Mouse (Mus musculus) midbrain, postnatal 0 days (tissue): Measurements from ENCODE around the gene Scrn3. TPM values are rescaled to one million over a fixed set of nuclear protein-coding genes. Genes with fewer than 3 reads are reported as not detected.

Source experiments
- ATAC-seq: fragments of 200-750 bp; cut with Nextera tagmentation; 2 replicates; pipeline ENCODE4 v1.8.0; 2017; ENCODE audit warnings: moderate number of reproducible peaks, mild to moderate bottlenecking, moderate TSS enrichment, moderate library complexity; ENCODE audit not compliant: low FRiP score
- DNase-seq: peaks from one replicate; pipeline ENCODE4 v3.0.0-alpha.2; 2015; ENCODE audit warnings: low spot score
- H3K27ac ChIP-seq: fragments of 300-500 bp; sonication (generic); 2 replicates; pipeline ENCODE4 v1.5.1; 2014; ENCODE audit warnings: low read depth, mild to moderate bottlenecking, low read length, mixed read lengths
- H3K27me3 ChIP-seq: fragments of 300-500 bp; sonication (generic); 2 replicates; pipeline ENCODE4 v1.6.1; 2014; ENCODE audit warnings: low read length, control low read depth, mixed read lengths; ENCODE audit not compliant: insufficient read depth
- H3K36me3 ChIP-seq: fragments of 300-500 bp; sonication (generic); 2 replicates; pipeline ENCODE4 v1.6.1; 2014; ENCODE audit warnings: low read length, control low read depth, mixed read lengths; ENCODE audit not compliant: insufficient read depth
- H3K4me1 ChIP-seq: fragments of 300-500 bp; sonication (generic); 2 replicates; pipeline ENCODE4 v1.6.1; 2014; ENCODE audit warnings: mild to moderate bottlenecking, control low read depth, antibody characterized with exemption, low read length, mixed read lengths; ENCODE audit not compliant: insufficient read depth
- H3K4me2 ChIP-seq: fragments of 300-500 bp; sonication (generic); 2 replicates; pipeline ENCODE4 v1.6.1; 2014; ENCODE audit warnings: low read depth, mild to moderate bottlenecking, low read length, mixed read lengths; ENCODE audit not compliant: poor library complexity, severe bottlenecking
- H3K4me3 ChIP-seq: fragments of 300-500 bp; sonication (generic); 2 replicates; pipeline ENCODE4 v1.5.1; 2014; ENCODE audit warnings: low read depth, mild to moderate bottlenecking, low read length, moderate library complexity
- H3K9ac ChIP-seq: fragments of 300-500 bp; sonication (generic); replicated peaks from 2 replicates; pipeline ENCODE4 v1.6.1; 2014; ENCODE audit warnings: mild to moderate bottlenecking, low read length, moderate library complexity, mixed read lengths; ENCODE audit not compliant: poor library complexity, severe bottlenecking
- H3K9me3 ChIP-seq: fragments of 300-500 bp; sonication (generic); 2 replicates; pipeline ENCODE4 v1.6.1; 2016; ENCODE audit warnings: low read length, control low read depth
- CTCF ChIP-seq: IDR thresholded peaks from 2 replicates; pipeline ENCODE4 v1.5.1; 2016; ENCODE audit warnings: antibody characterized with exemption, mild to moderate bottlenecking
- WGBS: fragments of 180-500 bp; shearing (Covaris S2); extraction: QIAGEN DNeasy Blood & Tissue Kit; methylation state at CpG from one replicate; pipeline ENCODE4 v1.1.7; 2014; 5-methylcytosine and 5-hydroxymethylcytosine counted together
- polyA plus RNA-seq: library from polyadenylated mRNA; unstranded; fragments of >200 nt; fragmentation: Nextera tagmentation; extraction: Ambion mirVana; gene quantifications from 2 replicates; pipeline ENCODE4 v1.2.1, GENCODE M21; 2015
- total RNA-seq: library from RNA; depleted of rRNA; stranded (reverse); fragments of >200 nt; gene quantifications from 2 replicates; pipeline ENCODE4 v1.2.3, GENCODE M21; 2014

The Scrn3 gene
- total and polyA plus RNA-seq, 2 experiments from 2014 or later, result 4.2 to 6.5 TPM

- no peak overlapping the region for H3K4me2 ChIP-seq
- TF ChIP-seq CTCF, result no peak
- no peaks in the 10 kb centered on the region for H3K9me3 ChIP-seq
- WGBS, result 53% methylated on average over 1 of the region's 1 CpGs
- H3K4me3 ChIP-seq, result no peak overlapping the region
- no peak overlapping the region for H3K27ac ChIP-seq
- H3K36me3 ChIP-seq, result no peaks in the 10 kb centered on the region
- no peak for DNase-seq
- H3K4me1 ChIP-seq, result 0 out of 2 replicates have a peak, but pooled peaks cover 6% of the 10 kb centered on the region
- no peak for ATAC-seq
- no peak overlapping the region for H3K9ac ChIP-seq
- peaks cover 67% of the 10 kb centered on the region for H3K27me3 ChIP-seq
Measured at GRCm38 (mm10) chr2:73266623-73267022, 45.8 kb upstream of the Scrn3 start.

- Histone ChIP-seq H3K4me2 (no peak overlapping the region), H3K36me3 (no peaks in the 10 kb centered on the region), H3K27ac (no peak overlapping the region), H3K4me3 (no peak overlapping the region), H3K4me1 (0 out of 2 replicates have a peak, but pooled peaks cover 6% of the 10 kb centered on the region), H3K27me3 (peaks cover 63% of the 10 kb centered on the region), H3K9me3 (no peaks in the 10 kb centered on the region), H3K9ac (no peak overlapping the region)
- TF ChIP-seq CTCF, result no peak
- 23% methylated on average over 3 of the region's 3 CpGs for WGBS
- DNase-seq (no peak), ATAC-seq (no peak)
Measured at GRCm38 (mm10) chr2:73267231-73267630, 45.2 kb upstream of the Scrn3 start.

GRCm38 (mm10) chr2:73267818-73268217 is 44.6 kb upstream of the Scrn3 start:
- ATAC-seq (no peak), DNase-seq (no peak)
- H3K4me1 ChIP-seq, result 0 out of 2 replicates have a peak, but pooled peaks cover 6% of the 10 kb centered on the region
- H3K9me3 ChIP-seq, result no peaks in the 10 kb centered on the region
- no peak overlapping the region for H3K4me2 ChIP-seq
- H3K36me3 ChIP-seq, result no peaks in the 10 kb centered on the region
- H3K27ac ChIP-seq, result no peak overlapping the region
- peaks cover 61% of the 10 kb centered on the region for H3K27me3 ChIP-seq
- 2% methylated on average over 4 of the region's 4 CpGs for WGBS
- TF ChIP-seq CTCF, result no peak
- no peak overlapping the region for H3K9ac ChIP-seq
- no peak overlapping the region for H3K4me3 ChIP-seq

GRCm38 (mm10) chr2:73268281-73268680 is 44.1 kb upstream of the Scrn3 start:
- H3K27me3 ChIP-seq, result peaks cover 58% of the 10 kb centered on the region
- no peak for TF ChIP-seq CTCF
- WGBS, result under 1% methylated on average over 12 of the region's 12 CpGs
- no peaks in the 10 kb centered on the region for H3K9me3 ChIP-seq
- no peak overlapping the region for H3K4me3 ChIP-seq
- no peaks in the 10 kb centered on the region for H3K36me3 ChIP-seq
- ATAC-seq, result no peak
- 0 out of 2 replicates have a peak, but pooled peaks cover 6% of the 10 kb centered on the region for H3K4me1 ChIP-seq
- H3K9ac ChIP-seq, result no peak overlapping the region
- no peak for DNase-seq
- H3K4me2 ChIP-seq, result no peak overlapping the region
- no peak overlapping the region for H3K27ac ChIP-seq

GRCm38 (mm10) chr2:73268836-73269395 is 43.5 kb upstream of the Scrn3 start:
- H3K4me3 ChIP-seq, result no peak overlapping the region
- 0 out of 2 replicates have a peak, but pooled peaks cover 4% of the 10 kb centered on the region for H3K4me1 ChIP-seq
- ATAC-seq (no peak), DNase-seq (no peak)
- WGBS, result 7% methylated on average over 8 of the region's 8 CpGs
- no peaks in the 10 kb centered on the region for H3K9me3 ChIP-seq
- H3K36me3 ChIP-seq, result no peaks in the 10 kb centered on the region
- no peak overlapping the region for H3K9ac ChIP-seq
- H3K4me2 ChIP-seq, result no peak overlapping the region
- no peak for TF ChIP-seq CTCF
- peaks cover 55% of the 10 kb centered on the region for H3K27me3 ChIP-seq
- no peak overlapping the region for H3K27ac ChIP-seq

- no peak overlapping the region for H3K4me2 ChIP-seq
- no peaks in the 10 kb centered on the region for H3K36me3 ChIP-seq
- H3K27me3 ChIP-seq, result peaks cover 49% of the 10 kb centered on the region
- no peak overlapping the region for H3K27ac ChIP-seq
- no peak overlapping the region for H3K9ac ChIP-seq
- no peak overlapping the region for H3K4me3 ChIP-seq
- DNase-seq (no peak), ATAC-seq (no peak)
- H3K9me3 ChIP-seq, result no peaks in the 10 kb centered on the region
- no peaks in the 10 kb centered on the region for H3K4me1 ChIP-seq
- TF ChIP-seq CTCF, result no peak
- WGBS, result 2% methylated on average over 16 of the region's 17 CpGs
Measured at GRCm38 (mm10) chr2:73269666-73270065, 42.7 kb upstream of the Scrn3 start.
